Mouse (Mus musculus) erythroblast, embryonic 14.5 days (primary cell): ENCODE results near the gene Rbm20.

ENCODE experiments used
- GATA1 ChIP-seq: IDR thresholded peaks from 2 replicates; pipeline ENCODE4 v1.6.1; 2012; ENCODE audit warnings: low read length, inconsistent platforms, mixed read lengths
- TAL1 ChIP-seq: IDR thresholded peaks from 3 replicates; pipeline ENCODE4 v1.6.1; 2012; ENCODE audit warnings: low read length, inconsistent platforms, mixed read lengths

GRCm38 (mm10) chr19:53724053-53724452 lies 46.9 kb downstream of the Rbm20 start:
- no peak for TF ChIP-seq GATA1
- no peak for TF ChIP-seq TAL1
